Mouse (Mus musculus) retina, postnatal 7 days (tissue): Measurements from ENCODE around the gene Mlec.
"Not testable (repeated sequence)": the region's sequence is repeated elsewhere in the genome, so short reads cannot be mapped to it uniquely, and the experiment has no call there.

Experiments
- DNase-seq: peaks from one replicate; pipeline ENCODE4 v3.0.0-alpha.2; 2012; ENCODE audit warnings: low read depth, low spot score

Gene Mlec

GRCm38 (mm10) chr5:115150991-115151390 lies 7.0 kb downstream of the Mlec start:
- DNase-seq: no peak

- DNase-seq: no peak
These were observed 8.1 kb downstream of the Mlec start for GRCm38 (mm10) chr5:115149675-115150459.

- not testable (repeated sequence) for DNase-seq
These were observed 9.1 kb downstream of the Mlec start for GRCm38 (mm10) chr5:115148872-115149271.

GRCm38 (mm10) chr5:115148378-115148777 lies 9.6 kb downstream of the Mlec start:
- DNase-seq: no peak

GRCm38 (mm10) chr5:115147388-115147787 lies 10.6 kb downstream of the Mlec start:
- DNase-seq: no peak

- DNase-seq: no peak
These were observed 11.2 kb downstream of the Mlec start for GRCm38 (mm10) chr5:115146747-115147130.

- no peak for DNase-seq
These were observed 11.8 kb downstream of the Mlec start for GRCm38 (mm10) chr5:115145976-115146746.

- no peak for DNase-seq
These were observed 12.6 kb downstream of the Mlec start for GRCm38 (mm10) chr5:115145253-115145968.

- DNase-seq: no peak
These were observed 13.5 kb downstream of the Mlec start for GRCm38 (mm10) chr5:115144471-115144870.

- DNase-seq: no peak
These were observed 14.4 kb downstream of the Mlec start for GRCm38 (mm10) chr5:115143552-115143951.

GRCm38 (mm10) chr5:115142166-115142697 lies 15.7 kb downstream of the Mlec start:
- DNase-seq: no peak

- no peak for DNase-seq
These were observed 17.3 kb downstream of the Mlec start for GRCm38 (mm10) chr5:115140726-115141125.

GRCm38 (mm10) chr5:115139124-115139523 lies 18.9 kb downstream of the Mlec start:
- DNase-seq: no peak

GRCm38 (mm10) chr5:115134234-115135165 lies 23.5 kb downstream of the Mlec start, which contains the start of gene Unc119b:
Gene Unc119b, minus strand, starts transcription at chr5:115134975.
- peak; percentile 77 for DNase-seq

- DNase-seq: no peak
These were observed 24.5 kb downstream of the Mlec start for GRCm38 (mm10) chr5:115133358-115134066.

GRCm38 (mm10) chr5:115132465-115132864 lies 25.5 kb downstream of the Mlec start:
- no peak for DNase-seq

GRCm38 (mm10) chr5:115129328-115129727 lies 28.7 kb downstream of the Mlec start:
- DNase-seq: no peak

GRCm38 (mm10) chr5:115127421-115128179 lies 30.4 kb downstream of the Mlec start:
- no peak for DNase-seq

GRCm38 (mm10) chr5:115126578-115127312 lies 31.2 kb downstream of the Mlec start:
- DNase-seq: no peak
